Mouse (Mus musculus) heart, adult 8-10 months (tissue): ENCODE measurements at regions not wholly inside any gene's neighbourhood (a gene's known extent, or its start where the extent isn't known, plus 50 kb on each side); places are given as distances from the start of the nearest gene placed in this dataset.

ENCODE experiments used
- DNase-seq: peaks from one replicate; pipeline ENCODE4 v3.0.0; 2022; ENCODE audit warnings: low spot score

DNA sequence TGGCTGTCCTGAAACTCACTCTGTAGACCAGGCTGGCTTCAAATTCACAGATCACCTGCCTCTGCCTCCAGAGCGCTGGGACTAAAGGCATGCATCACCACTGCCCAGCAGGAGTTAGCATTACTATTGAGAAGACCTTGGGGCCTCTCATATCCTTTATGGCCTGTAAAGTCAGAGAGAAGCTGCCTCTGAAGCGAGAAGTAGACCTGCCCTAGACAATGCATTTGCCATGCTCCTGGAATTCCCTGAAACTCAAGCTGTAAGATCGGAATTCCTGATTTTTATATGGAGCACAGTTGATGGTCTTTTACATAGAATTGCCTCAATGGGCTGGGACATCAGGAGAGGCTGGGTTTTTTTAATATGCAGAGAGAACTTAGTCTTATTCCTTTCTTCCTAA is 174.0 kb upstream of the Tenm3 start:
- no peak for DNase-seq

DNA sequence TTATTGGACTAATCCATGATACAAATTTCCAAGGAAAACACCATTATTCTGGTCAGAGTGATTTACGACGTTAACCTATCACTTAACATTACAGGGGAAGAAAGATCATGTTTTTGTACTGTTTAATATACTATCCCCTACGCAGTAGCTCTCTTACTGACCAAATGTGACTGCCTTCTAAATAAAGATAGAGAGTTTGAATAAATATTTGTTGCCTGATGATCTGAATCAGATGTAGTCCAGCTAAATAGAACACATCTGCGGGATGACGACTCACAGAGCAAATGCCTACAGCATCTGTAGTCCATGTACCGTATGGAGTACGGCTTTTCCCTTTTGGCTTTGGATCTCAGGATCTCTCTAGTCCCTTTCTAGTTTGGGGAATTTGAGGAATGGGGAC is 171.9 kb upstream of the Tenm3 start:
- no peak for DNase-seq

DNA sequence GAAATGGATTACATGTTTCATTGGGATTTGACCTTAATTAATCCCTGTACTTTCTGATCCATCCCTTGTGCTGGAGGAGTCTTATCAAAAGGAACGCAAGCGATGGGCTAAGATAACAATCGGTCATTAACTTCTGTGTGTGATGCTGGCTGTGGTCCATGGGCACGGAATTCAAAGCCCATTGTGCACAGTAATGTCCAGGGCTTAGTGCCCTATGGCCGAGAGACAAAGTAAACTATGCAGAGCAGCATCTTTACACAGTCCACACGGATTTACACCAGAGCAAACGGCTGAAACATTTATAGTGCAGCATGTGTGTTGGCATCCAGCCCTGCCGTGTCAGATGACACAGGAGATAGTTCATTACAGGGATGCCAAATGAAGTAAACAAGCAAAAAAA is 171.4 kb upstream of the Tenm3 start:
- DNase-seq, result no peak

DNA sequence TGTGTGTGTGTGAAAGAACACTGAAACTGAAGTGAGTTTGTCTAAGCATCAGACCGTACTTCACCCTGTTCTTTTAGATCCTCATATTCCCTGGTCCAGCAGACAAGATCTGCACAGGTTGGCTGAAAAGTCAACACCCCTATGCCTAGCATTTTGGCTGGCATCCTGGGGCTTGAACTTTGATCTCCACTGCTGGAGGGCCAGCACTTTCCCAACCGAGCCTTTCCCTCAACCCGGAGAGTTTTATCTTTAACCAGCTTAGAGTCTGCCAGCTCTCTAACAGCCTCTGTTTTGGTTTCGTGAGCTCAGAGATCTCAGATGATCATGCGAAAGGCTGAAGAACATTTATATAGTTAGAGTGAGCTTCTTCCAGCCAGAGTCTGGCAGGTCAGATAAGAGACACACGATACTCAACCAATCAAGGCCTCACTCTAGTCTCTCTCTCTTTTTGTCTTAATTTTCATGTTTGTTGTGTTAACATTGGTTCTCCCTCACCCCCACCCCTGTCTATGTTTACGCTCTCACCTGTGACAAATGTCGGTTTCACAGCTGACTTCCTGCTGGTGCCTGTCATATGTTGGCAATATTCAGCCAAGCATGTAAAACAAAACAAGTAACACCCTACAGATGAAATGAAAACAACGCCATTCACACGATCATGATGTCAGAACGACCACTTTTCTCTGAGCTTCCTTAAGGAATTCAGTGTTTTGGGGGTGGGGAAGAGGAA is 162.7 kb upstream of the Tenm3 start:
- no peak for DNase-seq

DNA sequence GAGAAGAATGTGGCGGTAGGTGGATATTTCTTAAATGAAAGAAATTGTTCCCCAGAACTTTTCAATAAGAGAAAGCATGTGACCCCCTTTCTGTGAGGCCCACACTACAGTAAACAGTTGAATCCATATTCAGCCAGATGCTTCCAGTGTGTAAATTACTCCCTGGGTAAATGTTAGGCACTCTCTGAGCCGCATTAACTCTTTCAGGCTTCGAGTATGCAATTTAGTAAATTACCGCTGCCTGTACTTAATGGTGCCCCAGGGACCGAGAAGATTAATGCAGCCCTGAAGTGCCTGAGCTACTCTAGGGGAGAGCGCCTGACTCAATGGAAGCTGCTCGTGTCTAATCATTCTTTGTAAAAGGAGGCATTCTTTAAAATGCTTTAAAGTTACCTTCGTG is 137.9 kb upstream of the Tenm3 start:
- DNase-seq, result no peak

DNA sequence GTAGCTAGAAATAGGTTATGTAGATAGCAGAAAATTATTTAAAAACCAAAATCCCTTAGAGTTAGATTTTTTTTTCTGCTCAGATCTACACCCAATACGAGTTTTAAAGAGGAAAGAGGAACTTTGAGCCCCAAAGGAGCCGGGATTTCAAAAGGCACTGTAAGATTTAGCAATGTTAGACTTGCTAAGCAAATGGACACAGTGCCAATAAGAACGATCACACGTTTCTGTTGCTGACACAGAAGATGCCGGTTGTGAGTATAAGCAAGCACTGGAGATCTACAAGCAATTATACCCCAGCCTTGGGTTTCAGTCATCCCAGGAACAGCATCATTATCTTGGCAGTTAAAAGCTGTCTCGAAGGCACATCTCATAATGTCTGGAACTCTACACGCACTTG is 137.0 kb upstream of the Tenm3 start:
- no peak for DNase-seq

DNA sequence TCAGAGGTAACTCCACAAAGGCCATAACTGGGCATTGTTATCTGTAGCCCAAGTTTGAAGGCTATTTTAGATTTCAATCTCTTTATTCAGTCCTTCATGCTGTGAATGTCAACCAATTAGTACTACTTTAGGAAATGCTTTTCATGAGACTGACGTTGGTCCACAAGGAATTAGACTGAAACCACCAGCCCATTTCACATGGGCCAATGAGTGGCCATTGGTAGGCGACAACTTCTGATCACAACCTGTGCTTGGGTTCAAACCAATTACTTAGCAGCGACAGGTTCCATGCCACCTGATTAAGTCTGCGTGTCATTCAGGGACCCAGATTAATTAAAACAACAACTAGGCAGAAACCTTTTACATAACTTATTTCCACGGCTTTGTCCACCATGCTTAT is 126.9 kb upstream of the Tenm3 start:
- no peak for DNase-seq

DNA sequence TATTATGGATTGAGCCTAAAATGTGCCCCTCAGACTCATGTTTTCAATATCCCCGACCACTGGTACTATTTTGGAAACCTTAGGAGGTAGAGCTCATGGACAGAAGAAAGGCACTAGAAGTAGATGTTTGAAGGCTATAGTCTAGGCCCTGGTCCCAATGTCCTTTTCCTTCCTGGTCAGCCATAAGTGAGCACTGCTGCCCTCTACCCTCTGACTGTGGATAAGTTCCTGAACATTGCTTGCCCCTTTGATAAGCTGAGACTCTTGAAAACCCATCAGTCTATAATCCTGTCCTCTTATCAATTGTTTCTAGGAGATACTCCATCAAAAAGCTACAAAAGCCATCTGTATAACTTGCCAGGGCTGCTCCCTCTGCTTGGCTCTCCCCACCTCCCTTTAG is 121.2 kb upstream of the Tenm3 start:
- no peak for DNase-seq

DNA sequence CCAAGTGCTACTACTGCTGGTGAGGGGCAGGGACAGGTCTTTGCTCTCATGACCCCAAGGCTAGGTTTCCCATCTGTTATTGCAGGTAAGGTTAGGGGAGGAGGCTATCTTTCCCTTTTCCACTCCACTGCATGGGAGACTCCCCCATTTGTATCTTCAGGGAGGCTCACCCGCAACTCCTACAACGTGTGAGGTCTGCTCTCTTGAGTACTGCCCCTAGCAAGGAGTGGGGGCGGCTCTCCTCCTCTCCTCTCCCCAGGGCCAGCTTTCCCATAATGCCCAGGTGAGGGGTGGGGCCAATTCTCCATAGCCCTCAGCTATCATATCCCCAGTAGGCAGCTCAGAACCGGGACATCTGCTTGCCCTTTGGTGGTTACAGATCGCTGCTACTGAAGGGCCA is 113.9 kb upstream of the Tenm3 start:
- DNase-seq, result no peak

DNA sequence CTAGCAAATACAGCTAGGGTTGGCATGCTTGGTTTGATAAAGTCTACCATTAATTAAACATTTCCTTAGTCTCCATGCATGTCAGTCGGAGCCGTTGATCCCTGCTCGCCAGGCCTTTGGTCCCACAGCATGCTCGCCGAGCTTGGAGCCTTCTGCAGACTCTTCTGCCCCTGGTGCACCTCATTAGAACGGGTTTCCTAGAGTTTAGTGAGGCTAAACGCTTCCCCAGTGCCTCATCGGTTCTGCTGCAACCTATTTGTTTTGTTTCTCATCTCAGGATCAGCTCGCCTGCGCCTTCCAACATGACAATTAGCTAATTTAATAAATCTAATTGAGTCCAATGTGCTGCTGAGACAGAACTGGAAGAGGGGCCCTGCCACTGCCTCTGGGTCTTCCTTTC is 107.7 kb upstream of the Tenm3 start:
- no peak for DNase-seq

DNA sequence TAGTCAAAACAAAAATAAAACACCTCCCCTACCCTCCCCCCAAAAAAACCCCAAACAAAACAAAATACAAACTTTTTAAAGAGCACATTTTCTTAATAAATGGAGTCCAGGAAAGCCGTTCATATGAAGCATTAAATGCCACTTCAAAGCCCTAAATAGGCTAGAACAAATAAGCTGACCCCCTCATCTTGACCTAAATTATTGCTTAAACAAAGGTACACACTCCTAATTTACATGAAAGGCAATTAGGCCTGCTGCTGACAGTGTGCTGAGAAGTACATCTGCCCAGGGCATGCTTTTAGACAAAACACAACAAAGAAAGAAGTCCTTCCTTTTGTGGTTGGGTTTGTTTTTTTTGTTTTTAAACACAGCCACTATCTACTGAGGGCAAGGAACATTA is 100.4 kb upstream of the Tenm3 start:
- no peak for DNase-seq

DNA sequence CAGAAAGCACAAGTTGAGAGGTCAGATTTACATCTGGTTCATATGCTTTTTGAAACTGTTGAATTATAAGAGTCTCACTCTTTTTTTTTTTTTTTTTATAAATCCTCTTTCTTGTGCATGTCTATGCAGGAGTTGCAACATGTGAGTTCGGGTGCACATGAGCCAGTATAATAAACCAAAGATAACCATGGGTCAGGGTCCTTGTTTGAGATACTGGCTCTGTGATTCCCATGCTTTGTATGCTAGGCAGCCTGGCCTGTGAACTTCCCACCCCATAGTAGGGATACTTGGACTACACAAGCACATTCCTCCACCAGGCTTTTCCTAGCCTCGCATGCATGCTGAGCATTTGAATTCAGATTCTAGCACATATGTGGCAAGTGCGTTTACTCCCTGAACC is 93.4 kb upstream of the Tenm3 start:
- DNase-seq, result no peak

DNA sequence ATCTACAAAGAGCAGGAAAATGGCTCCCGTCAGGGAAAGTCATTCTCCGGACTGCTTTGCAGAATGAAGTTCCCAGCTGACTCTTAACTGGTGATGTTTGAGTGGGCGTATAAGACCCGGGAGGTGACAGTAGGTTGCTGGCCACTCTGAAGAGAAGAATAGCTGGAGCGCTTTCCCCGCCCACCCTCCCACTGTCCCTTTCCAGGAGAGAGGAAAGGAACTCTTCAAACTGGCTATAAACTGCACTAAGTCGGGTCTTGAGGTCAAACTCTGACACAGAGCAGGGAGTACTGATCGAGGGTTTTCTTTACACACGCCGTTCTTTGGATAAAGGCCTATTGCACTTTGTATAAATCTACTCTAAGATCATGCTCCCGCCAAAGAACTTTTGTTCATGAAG is 83.4 kb upstream of the Tenm3 start:
- DNase-seq, result no peak

DNA sequence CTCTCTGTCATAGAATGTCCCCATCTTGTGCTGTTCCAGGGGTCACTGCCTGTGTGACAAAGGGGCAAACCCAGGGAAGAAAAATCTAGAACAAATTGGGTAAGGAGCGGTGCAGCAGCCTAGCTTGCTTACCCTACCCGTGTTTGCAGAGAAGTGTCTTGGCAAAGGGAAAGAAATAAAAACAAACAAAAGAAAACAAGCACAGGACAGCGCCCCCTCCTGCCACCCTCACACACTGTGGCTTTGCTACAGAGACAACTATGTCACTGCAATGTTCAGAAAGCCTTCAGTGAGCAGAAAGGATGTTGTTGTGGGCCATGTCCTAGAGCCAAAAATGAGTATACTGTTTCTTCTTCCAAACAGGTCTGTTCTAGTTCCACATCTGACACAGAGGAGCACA is 71.5 kb upstream of the Tenm3 start:
- no peak for DNase-seq

DNA sequence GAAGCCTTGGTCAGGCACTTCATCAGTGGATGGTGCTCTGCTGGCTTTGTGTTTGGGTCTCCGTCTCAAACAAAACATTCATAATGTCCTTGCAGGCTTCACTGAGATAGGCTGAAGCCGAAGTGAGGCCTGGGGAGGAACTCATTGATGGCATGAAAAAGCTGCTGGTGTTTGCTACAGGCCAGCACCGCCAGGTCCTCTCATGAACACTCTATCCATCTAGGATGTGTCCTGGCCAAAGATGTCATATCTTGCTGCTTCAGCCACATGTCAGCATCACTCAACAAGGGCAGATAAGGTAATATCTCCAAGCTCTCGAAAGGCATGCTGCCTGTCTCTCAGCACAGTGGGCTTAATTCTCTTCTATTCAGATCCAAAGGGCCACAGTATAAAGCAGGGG is 69.1 kb upstream of the Tenm3 start:
- DNase-seq, result no peak

DNA sequence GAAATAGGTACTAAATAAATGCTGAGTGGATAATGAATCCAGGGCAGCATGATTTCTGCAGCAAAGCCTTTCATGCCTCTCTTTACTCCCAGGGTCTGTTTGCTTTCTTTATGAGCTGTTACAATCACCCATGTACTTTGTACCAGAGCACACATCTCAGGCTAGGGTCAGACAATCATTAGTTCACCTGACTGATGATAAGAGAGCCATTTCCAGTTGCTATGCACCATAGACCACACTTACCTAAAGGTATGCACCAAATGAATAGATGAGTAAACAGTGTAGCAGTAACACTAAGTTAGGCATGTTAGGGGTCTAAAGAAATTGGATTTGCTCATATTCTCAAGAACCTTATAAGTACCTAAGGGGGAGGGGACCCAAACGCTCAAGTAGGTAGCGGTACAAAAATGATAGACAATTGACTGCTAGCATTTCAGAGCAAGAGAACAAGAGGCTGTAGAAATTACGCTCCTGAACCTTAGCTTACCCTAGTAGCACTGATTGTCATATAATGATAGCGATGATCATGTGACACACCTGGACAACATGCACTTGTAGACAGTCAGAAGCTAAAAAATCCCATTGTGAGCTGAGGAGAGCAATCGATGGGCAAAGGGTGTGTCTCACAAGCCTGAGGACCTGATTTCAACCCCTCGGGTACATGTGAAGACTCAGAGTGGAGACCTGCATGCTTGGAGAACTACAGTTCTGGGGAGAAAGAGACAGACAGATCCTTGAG is 58.1 kb upstream of the Tenm3 start:
- DNase-seq, result no peak

DNA sequence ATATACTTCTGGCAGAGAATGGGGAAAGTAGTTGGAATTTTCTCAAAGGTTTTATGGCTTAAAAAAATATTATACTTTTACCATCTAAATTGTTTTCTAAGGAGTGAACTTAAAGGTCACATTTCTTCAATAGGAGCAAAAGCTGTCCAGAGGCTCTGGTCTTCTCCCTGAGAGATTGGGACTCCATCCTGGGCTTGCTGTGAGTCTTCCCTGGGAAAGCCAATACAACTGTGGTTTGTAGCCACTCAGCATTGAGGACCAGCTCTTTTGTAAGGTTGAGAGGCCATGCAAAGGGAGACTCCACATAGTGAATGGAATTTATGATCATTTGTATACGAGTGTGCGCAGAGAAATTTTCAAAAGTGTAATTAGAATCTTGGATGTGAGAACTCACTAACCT is 52.9 kb upstream of the Tenm3 start:
- no peak for DNase-seq

DNA sequence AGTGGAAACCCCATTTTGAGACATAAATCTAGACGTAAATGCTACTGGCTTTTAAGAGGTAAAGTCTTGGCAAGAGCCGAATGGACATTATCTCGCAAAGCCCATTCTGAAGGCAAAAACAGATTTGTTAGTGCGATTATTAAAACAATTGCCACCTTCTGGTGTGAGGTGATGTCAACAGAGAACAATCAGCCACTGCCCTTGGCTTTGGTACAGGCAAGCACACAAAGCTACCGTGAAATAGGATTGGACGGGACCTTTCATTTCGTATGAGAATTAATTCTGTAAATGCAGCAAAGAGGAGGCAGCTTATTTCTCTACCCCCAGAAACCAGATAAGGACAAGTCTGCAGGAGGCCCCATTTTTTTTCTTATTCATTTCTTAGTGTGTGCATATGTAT is 52.5 kb upstream of the Tenm3 start:
- DNase-seq, result no peak

DNA sequence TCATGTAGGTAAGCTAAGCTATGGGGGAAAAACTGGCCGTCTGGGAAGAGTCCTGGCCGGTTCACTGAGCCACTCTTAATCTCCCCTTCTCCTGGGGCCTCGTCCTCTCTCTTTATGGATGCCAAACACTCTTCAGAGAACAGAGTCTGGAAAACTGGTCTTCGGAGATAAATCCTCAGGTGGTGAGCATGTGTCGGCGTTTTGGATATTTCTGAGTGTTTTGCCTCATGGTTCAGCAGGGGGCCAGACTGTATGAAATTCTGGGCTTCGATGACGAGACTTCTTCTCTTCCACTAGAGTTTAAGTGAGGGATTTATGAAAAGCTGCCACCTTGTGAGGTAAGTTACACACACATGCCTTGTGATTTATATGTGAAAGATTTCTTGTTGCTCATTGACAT is 51.8 kb upstream of the Tenm3 start:
- DNase-seq, result no peak
